Mouse (Mus musculus) liver, postnatal 0 days (tissue): ENCODE results near the gene Tbc1d16.

ENCODE experiments used
- CTCF ChIP-seq: sonication (generic); IDR thresholded peaks from 2 replicates; pipeline ENCODE4 v1.5.1; 2016; ENCODE audit warnings: antibody characterized with exemption, low read depth
- EP300 ChIP-seq: IDR thresholded peaks from 2 replicates; pipeline ENCODE4 v1.6.1; 2016; ENCODE audit warnings: antibody characterized with exemption, low read depth, mild to moderate bottlenecking

DNA sequence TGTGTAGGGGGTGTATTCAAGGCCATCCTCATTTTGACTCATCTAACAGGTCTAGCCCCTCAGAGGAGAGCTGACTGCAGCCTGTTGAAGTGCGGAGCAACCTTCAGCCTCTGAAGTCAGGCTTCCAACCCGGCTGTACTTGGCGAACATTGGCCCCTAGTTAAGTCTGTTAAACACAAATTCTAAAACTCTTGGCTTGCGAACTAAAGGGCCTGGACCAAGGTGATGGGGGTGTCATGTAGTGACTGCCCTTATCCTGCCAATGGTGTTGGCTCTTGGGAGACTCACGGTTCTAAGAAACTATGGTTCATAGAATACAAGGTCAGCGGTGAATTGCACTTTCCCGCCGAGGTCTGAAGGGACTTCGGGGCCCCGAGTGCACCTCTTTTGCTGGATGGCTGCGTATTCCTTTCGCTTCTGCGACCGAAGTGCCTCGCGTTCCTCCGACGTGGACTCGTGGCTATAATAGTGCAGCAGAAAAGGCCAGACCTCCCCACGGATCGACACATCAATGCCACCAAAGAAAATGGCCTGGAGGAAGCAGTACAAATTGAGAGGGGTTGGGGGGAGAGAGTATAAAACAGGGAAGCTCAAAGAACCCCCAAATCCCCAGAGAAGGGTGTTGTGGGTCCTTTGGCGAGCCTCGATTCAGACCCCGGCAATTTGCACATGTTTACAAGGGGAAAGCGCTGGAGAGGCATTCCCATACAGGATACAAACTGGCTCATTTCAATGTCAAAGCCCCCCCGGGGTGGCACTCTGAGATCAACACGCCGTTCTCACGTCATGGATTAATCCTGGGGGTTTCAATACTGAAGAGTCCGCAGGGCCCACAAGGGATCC, 72.4 kb downstream of the Tbc1d16 start:
- TF ChIP-seq CTCF: no peak
- TF ChIP-seq EP300: no peak
